Mouse (Mus musculus) cerebellum, adult 2 months (tissue): Measurements from ENCODE around the gene Gsdma. TPM values are rescaled to one million over a fixed set of nuclear protein-coding genes. Genes with fewer than 3 reads are reported as not detected.

Experiments
- DNase-seq, 2 experiments: peaks; one replicate each; pipeline ENCODE4 v3.0.0; 2021
- H3K27ac ChIP-seq: fragments of 200-500 bp; 2 replicates; pipeline ENCODE4 v1.5.1; 2012; ENCODE audit warnings: low read length, control low read depth, inconsistent platforms; ENCODE audit not compliant: insufficient read depth
- H3K27me3 ChIP-seq: fragments of 200-500 bp; 2 replicates; pipeline ENCODE4 v1.6.1; 2012; ENCODE audit warnings: inconsistent platforms, mild to moderate bottlenecking, low read length, moderate library complexity; ENCODE audit not compliant: control insufficient read depth, insufficient read depth
- H3K4me1 ChIP-seq: fragments of 200-500 bp; 2 replicates; pipeline ENCODE4 v1.6.1; 2011; ENCODE audit warnings: low read length; ENCODE audit not compliant: control insufficient read depth, insufficient read depth
- H3K4me3 ChIP-seq: fragments of 200-500 bp; replicated peaks from 2 replicates; pipeline ENCODE3; 2011; ENCODE audit warnings: mild to moderate bottlenecking, low read depth, low read length, control low read depth; ENCODE audit not compliant: insufficient read depth
- CTCF ChIP-seq: fragments of 200-500 bp; IDR thresholded peaks from 2 replicates; pipeline ENCODE4 v1.5.1; 2011; ENCODE audit warnings: low read depth, mild to moderate bottlenecking, control low read depth, low read length, moderate library complexity, borderline replicate concordance; ENCODE audit not compliant: insufficient read depth
- POLR2A ChIP-seq: fragments of 200-500 bp; IDR thresholded peaks from 2 replicates; pipeline ENCODE4 v1.6.1; 2011; ENCODE audit warnings: low read length, control low read depth, borderline replicate concordance; ENCODE audit not compliant: insufficient read depth
- WGBS: fragments of 180-500 bp; shearing (Covaris S2); methylation state at CpG from one replicate; pipeline ENCODE4 v1.1.7; 2018; 5-methylcytosine and 5-hydroxymethylcytosine counted together
- polyA plus RNA-seq: library from polyadenylated mRNA; depleted of rRNA; stranded (reverse); fragments of >200 nt; gene quantifications from 2 replicates; pipeline ENCODE4 v1.2.3, GENCODE M21; 2012; rRNA removed

The Gsdma gene
- polyA plus RNA-seq, 1 experiment, result 0.28 TPM

GRCm38 (mm10) chr11:98717904-98718303 is 53.8 kb downstream of the Gsdma start:
- TF ChIP-seq CTCF (peak; percentile 85), POLR2A (no peak)
- Histone ChIP-seq H3K27ac (no peak overlapping the region), H3K4me1 (peaks cover 12% of the 10 kb centered on the region), H3K4me3 (no peak overlapping the region), H3K27me3 (no peaks in the 10 kb centered on the region)
- peak; percentile 82 to 86 for DNase-seq
- WGBS, result 4% methylated on average over 13 of the region's 13 CpGs

GRCm38 (mm10) chr11:98720756-98721155 is 56.6 kb downstream of the Gsdma start:
- no peaks in the 10 kb centered on the region for H3K27me3 ChIP-seq
- 88% methylated on average over 2 of the region's 2 CpGs for WGBS
- no peak for DNase-seq
- no peak overlapping the region for H3K4me3 ChIP-seq
- no peak overlapping the region for H3K27ac ChIP-seq
- H3K4me1 ChIP-seq, result peaks cover 12% of the 10 kb centered on the region
- TF ChIP-seq CTCF (no peak), POLR2A (no peak)

- H3K27ac ChIP-seq, result peak overlapping the region; percentile 18; the same call in 1 of the 2 replicates
- H3K27me3 ChIP-seq, result no peaks in the 10 kb centered on the region
- TF ChIP-seq CTCF, result no peak
- TF ChIP-seq POLR2A, result no peak
- H3K4me1 ChIP-seq, result peaks cover 12% of the 10 kb centered on the region
- 21% methylated on average over 24 of the region's 24 CpGs for WGBS
- H3K4me3 ChIP-seq, result no peak overlapping the region
- DNase-seq, result peak; percentile 68 to 83
Observed at GRCm38 (mm10) chr11:98721458-98722226, 57.5 kb downstream of the Gsdma start.

GRCm38 (mm10) chr11:98723098-98723497 is 58.9 kb downstream of the Gsdma start:
- Histone ChIP-seq H3K27ac (no peak overlapping the region), H3K4me3 (no peak overlapping the region), H3K4me1 (peaks cover 9% of the 10 kb centered on the region), H3K27me3 (no peaks in the 10 kb centered on the region)
- DNase-seq, result no peak
- WGBS, result 87% methylated on average over 7 of the region's 7 CpGs
- no peak for TF ChIP-seq POLR2A
- no peak for TF ChIP-seq CTCF

GRCm38 (mm10) chr11:98725926-98726506 is 61.9 kb downstream of the Gsdma start:
- WGBS, result 94% methylated on average over 15 of the region's 15 CpGs
- Histone ChIP-seq H3K27me3 (no peaks in the 10 kb centered on the region), H3K4me1 (peaks cover 4% of the 10 kb centered on the region), H3K27ac (no peak overlapping the region), H3K4me3 (no peak overlapping the region)
- DNase-seq, result no peak
- no peak for TF ChIP-seq POLR2A

Other genes with a start within 250 kb of the Gsdma start
- gene Mien1, start 225.4 kb upstream of the Gsdma start, polyA plus RNA-seq, result 182 and 183 TPM in 2 replicates
- 15.8 and 19.9 TPM in 2 replicates for gene Grb7, start 218.0 kb upstream of the Gsdma start, polyA plus RNA-seq
- gene Ikzf3, start 118.3 kb upstream of the Gsdma start, polyA plus RNA-seq, result 0.07 and 0.10 TPM in 2 replicates
- gene Zpbp2, start 113.3 kb upstream of the Gsdma start, polyA plus RNA-seq, result 0.13 and 0.20 TPM in 2 replicates
- gene Ormdl3, start 77.0 kb upstream of the Gsdma start, polyA plus RNA-seq, result 64.6 and 66.8 TPM in 2 replicates
- 0.41 TPM in 1 of 2 replicates, not detected in the other for gene Lrrc3c, start 66.1 kb upstream of the Gsdma start, polyA plus RNA-seq
- 0.33 and 0.35 TPM in 2 replicates for gene Gm12355, start 38.7 kb upstream of the Gsdma start, polyA plus RNA-seq
- not detected in 2 replicates for gene Gsdma3, start 38.0 kb upstream of the Gsdma start, polyA plus RNA-seq
- not detected in 2 replicates for gene Gsdma2, start 17.6 kb upstream of the Gsdma start, polyA plus RNA-seq
- 205 and 207 TPM in 2 replicates for gene Psmd3, start 18.2 kb downstream of the Gsdma start, polyA plus RNA-seq
- gene Csf3, start 36.9 kb downstream of the Gsdma start, polyA plus RNA-seq, result not detected in 2 replicates
- 105 and 108 TPM in 2 replicates for gene Med24, start 65.1 kb downstream of the Gsdma start, polyA plus RNA-seq
- gene Thra, start 76.3 kb downstream of the Gsdma start, polyA plus RNA-seq, result 439 and 447 TPM in 2 replicates
- 144 and 167 TPM in 2 replicates for gene Nr1d1, start 111.0 kb downstream of the Gsdma start, polyA plus RNA-seq
- 99.1 and 103 TPM in 2 replicates for gene Msl1, start 131.2 kb downstream of the Gsdma start, polyA plus RNA-seq
- gene Casc3, start 140.6 kb downstream of the Gsdma start, polyA plus RNA-seq, result 55.5 TPM in 2 replicates
- 56.8 and 58.0 TPM in 2 replicates for gene Rapgefl1, start 172.4 kb downstream of the Gsdma start, polyA plus RNA-seq
- 25.8 and 27.3 TPM in 2 replicates for gene Wipf2, start 199.3 kb downstream of the Gsdma start, polyA plus RNA-seq
- gene Cdc6, start 243.4 kb downstream of the Gsdma start, polyA plus RNA-seq, result 0.30 and 0.36 TPM in 2 replicates